Mouse (Mus musculus) heart, adult 11 months (tissue): ENCODE measurements around the gene Fgr.

Experiments used
- DNase-seq: peaks from one replicate; pipeline ENCODE4 v3.0.0; 2022

Fgr gene

GRCm38 (mm10) chr4:132959679-132960045, 14.2 kb upstream of the Fgr start:
- no peak for DNase-seq

- DNase-seq = peak; percentile 95
These were observed 13.6 kb upstream of the Fgr start for GRCm38 (mm10) chr4:132960313-132960712.

- peak; percentile 97 for DNase-seq
These were observed 12.8 kb upstream of the Fgr start for GRCm38 (mm10) chr4:132960864-132961639.

- peak; percentile 93 for DNase-seq
These were observed 12.0 kb upstream of the Fgr start for GRCm38 (mm10) chr4:132961866-132962265.

- DNase-seq = no peak
These were observed 11.3 kb upstream of the Fgr start for GRCm38 (mm10) chr4:132962628-132963027.

- DNase-seq = peak; percentile 92
These were observed 10.5 kb upstream of the Fgr start for GRCm38 (mm10) chr4:132963436-132963835.

GRCm38 (mm10) chr4:132964064-132964463, 9.8 kb upstream of the Fgr start:
- no peak for DNase-seq

- no peak for DNase-seq
These were observed 9.4 kb upstream of the Fgr start for GRCm38 (mm10) chr4:132964473-132964872.

- DNase-seq = no peak
These were observed 5.6 kb upstream of the Fgr start for GRCm38 (mm10) chr4:132968105-132968938.

- DNase-seq = no peak
These were observed 2.3 kb upstream of the Fgr start for GRCm38 (mm10) chr4:132971601-132972000.

- DNase-seq = no peak
These were observed 1.8 kb upstream of the Fgr start for GRCm38 (mm10) chr4:132972101-132972500.

- DNase-seq = no peak
These were observed 1.3 kb upstream of the Fgr start for GRCm38 (mm10) chr4:132972556-132972955.

- no peak for DNase-seq
These were observed 709 bp upstream of the Fgr start for GRCm38 (mm10) chr4:132973186-132973585.

GRCm38 (mm10) chr4:132974904-132975303, 1.0 kb downstream of the Fgr start:
- DNase-seq = peak; percentile 98

GRCm38 (mm10) chr4:132975791-132976190, 1.9 kb downstream of the Fgr start:
- no peak for DNase-seq

GRCm38 (mm10) chr4:132976729-132977128, 2.8 kb downstream of the Fgr start:
- DNase-seq = peak; percentile 92

GRCm38 (mm10) chr4:132977597-132977996, 3.7 kb downstream of the Fgr start:
- no peak for DNase-seq

- no peak for DNase-seq
These were observed 5.3 kb downstream of the Fgr start for GRCm38 (mm10) chr4:132979186-132979585.

- no peak for DNase-seq
These were observed 7.7 kb downstream of the Fgr start for GRCm38 (mm10) chr4:132981621-132982020.

GRCm38 (mm10) chr4:132982999-132983398, 9.1 kb downstream of the Fgr start:
- peak; percentile 93 for DNase-seq

GRCm38 (mm10) chr4:132983664-132984512, 10.0 kb downstream of the Fgr start:
- peak; percentile 91 for DNase-seq

- no peak for DNase-seq
These were observed 14.9 kb downstream of the Fgr start for GRCm38 (mm10) chr4:132988581-132989355.
